Mouse (Mus musculus): ENCODE results near the gene Lrch4. TPM values are rescaled to one million over a fixed set of nuclear protein-coding genes. Genes with fewer than 3 reads are reported as not detected.

The Lrch4 gene
- polyA plus RNA-seq, 1 experiment, result 29.1 TPM

DNA sequence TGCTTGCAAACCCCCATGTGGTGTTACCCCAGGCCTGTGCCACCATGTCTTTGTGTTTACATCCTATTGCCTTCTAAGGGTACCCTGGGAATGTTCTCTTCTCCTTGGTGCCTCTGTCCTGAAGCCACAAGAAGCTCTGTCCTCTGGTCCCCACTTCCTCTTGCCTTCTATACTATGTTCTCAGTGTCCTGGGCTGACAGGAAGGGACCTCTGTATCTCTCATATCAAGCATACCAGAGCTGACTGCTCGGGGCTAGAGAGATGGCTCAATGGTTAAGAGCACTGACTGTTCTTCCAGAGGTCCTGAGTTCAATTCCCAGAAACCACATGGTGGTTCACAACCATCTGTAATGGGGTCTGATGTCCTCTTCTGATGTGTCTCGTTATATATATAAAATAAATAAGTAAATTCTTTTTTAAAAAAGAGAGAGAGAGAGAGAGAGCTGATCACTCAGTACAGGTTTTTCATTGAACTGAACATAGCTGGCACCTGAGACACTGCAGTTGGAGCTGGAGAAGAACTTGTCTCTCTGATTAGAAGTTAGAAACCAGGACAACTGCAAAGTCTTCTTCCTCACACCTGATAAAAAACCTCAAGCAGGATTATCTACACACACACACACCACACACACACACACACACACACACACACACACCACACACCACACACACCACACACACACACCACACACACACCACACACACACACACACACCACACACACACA, 30.7 kb upstream of the Lrch4 start:
- H3K27ac ChIP-seq (ENCODE audit: insufficient read depth, low read length), result no peak overlapping the region
- H3K4me3 ChIP-seq (ENCODE audit: insufficient read depth, low read length), result no peak overlapping the region
- H3K4me1 ChIP-seq (ENCODE audit: control insufficient read depth, insufficient read depth, low read length), result peaks cover 8% of the 10 kb centered on the region; the same call in 1 of the 2 replicates
- TF ChIP-seq POLR2A (IDR thresholded peaks at IDR 0.05; ENCODE audit: low read depth, low read length) (no peak), CTCF (IDR thresholded peaks at IDR 0.05; ENCODE audit: borderline replicate concordance, insufficient read depth, low read length) (no peak)

DNA sequence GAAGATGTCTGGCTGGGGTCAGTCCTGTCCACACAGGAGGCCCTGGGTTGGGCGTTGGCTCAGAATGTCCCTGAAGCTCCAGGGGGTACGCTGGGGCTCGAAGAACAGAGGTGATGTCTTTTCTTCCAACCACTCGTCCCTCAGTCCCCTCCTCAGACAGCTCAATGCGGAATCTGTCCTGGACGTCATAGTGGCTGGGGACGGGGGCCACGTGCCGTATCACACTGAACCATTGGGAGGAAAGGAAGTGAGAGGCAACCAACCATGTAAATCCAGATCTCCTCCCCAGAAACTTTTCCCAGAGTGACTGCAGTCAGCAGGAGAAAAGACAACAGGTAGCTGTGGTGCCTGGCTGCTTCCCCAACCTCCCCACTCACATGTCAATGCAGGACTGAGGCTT, 29.3 kb upstream of the Lrch4 start:
- Histone ChIP-seq H3K4me3 (ENCODE audit: insufficient read depth, low read length) (peak overlapping the region; percentile 68), H3K4me1 (ENCODE audit: control insufficient read depth, insufficient read depth, low read length) (peaks cover 8% of the 10 kb centered on the region; the same call in 1 of the 2 replicates), H3K27ac (ENCODE audit: insufficient read depth, low read length) (no peak overlapping the region)
- TF ChIP-seq POLR2A (IDR thresholded peaks at IDR 0.05; ENCODE audit: low read depth, low read length) (no peak), CTCF (IDR thresholded peaks at IDR 0.05; ENCODE audit: borderline replicate concordance, insufficient read depth, low read length) (no peak)

DNA sequence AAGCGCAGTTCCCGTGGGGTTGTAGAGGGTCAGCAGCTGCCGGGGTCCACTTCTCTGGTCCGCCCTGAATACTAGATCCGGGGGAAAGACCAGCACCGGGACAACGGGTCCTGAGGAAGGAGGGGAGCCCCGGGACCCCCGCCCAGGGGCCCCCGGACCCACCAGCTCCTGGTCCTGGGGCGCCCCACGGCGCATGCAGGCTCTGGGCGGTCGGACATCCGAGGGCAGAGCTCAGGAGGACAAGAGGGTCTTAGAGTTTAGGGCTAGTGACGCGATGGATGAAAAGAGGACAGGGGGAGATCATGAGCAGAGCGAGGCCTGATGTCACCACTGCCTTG, 28.7 kb upstream of the Lrch4 start:
- Histone ChIP-seq H3K27ac (ENCODE audit: insufficient read depth, low read length) (no peak overlapping the region), H3K4me1 (ENCODE audit: control insufficient read depth, insufficient read depth, low read length) (peaks cover 8% of the 10 kb centered on the region; the same call in 1 of the 2 replicates), H3K4me3 (ENCODE audit: insufficient read depth, low read length) (peak overlapping the region; percentile 68)
- TF ChIP-seq CTCF (IDR thresholded peaks at IDR 0.05; ENCODE audit: borderline replicate concordance, insufficient read depth, low read length) (no peak), POLR2A (IDR thresholded peaks at IDR 0.05; ENCODE audit: low read depth, low read length) (no peak)

DNA sequence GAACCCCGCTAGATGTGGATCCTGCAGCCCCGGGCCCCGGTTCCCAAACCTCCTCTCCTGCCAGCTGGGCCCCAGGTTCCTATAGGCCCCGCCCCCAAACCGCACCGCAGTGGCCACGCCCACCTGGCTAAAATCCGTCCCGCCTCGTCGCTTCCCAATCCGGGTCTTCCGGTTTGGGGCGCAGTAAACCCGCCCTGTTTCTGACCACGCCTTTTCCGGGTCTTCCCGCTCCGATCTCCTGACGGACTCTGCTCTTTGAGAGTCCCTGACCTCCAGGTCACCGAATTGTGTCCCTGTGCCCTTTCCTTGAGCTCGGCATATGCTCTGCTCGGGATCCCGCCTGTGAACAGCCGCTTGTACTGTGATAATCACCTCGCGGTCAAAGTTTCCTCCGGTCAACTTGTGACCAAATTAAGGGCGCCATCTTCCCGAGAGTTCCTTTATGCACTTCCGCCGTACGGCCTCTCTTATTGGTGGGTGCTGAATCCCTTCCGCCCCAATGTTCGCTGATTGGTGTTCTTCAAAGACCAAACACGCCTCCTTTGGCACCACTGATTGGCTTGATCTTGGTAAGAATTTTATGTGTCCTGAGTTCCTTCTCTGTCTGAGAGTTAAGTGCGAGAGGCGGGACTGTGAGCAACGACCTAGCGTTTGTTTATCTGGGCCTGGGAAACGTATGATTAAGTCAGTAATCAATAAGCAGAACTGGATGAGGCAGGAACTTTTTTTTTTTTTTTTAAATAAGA, 28.1 kb upstream of the Lrch4 start, which contains the start of gene Mospd3:
Gene Mospd3, minus strand, starts transcription at position 440 of the 746 bp plus-strand sequence.
- peaks cover 8% of the 10 kb centered on the region; the same call in 1 of the 2 replicates for H3K4me1 ChIP-seq (ENCODE audit: control insufficient read depth, insufficient read depth, low read length)
- TF ChIP-seq POLR2A (IDR thresholded peaks at IDR 0.05; ENCODE audit: low read depth, low read length) (peak; percentile 85), CTCF (IDR thresholded peaks at IDR 0.05; ENCODE audit: borderline replicate concordance, insufficient read depth, low read length) (no peak)
- H3K27ac ChIP-seq (ENCODE audit: insufficient read depth, low read length), result peak within 1 kb of the TSS; percentile 82
- H3K4me3 ChIP-seq (ENCODE audit: insufficient read depth, low read length), result peak within 1 kb of the TSS; percentile 68

DNA sequence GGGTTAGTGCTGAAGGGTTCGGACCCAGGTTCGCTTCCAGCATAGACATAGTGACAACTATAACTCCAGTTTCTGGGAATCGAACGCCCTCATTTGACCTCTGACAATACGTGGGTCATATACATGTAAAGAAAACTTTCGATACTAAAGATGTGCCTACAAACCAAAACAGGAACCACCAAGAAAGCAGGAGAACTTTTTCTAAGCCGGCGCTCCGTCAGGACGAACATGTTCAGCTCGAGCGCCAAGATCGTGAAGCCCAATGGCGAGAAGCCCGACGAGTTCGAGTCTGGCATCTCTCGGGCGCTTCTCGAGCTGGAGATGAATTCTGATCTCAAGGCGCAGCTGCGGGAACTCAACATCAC, 27.6 kb upstream of the Lrch4 start:
- Histone ChIP-seq H3K27ac (ENCODE audit: insufficient read depth, low read length) (peak overlapping the region; percentile 80), H3K4me1 (ENCODE audit: control insufficient read depth, insufficient read depth, low read length) (peaks cover 8% of the 10 kb centered on the region; the same call in 1 of the 2 replicates), H3K4me3 (ENCODE audit: insufficient read depth, low read length) (peak overlapping the region; percentile 47)
- no peak for TF ChIP-seq CTCF (IDR thresholded peaks at IDR 0.05; ENCODE audit: borderline replicate concordance, insufficient read depth, low read length)

DNA sequence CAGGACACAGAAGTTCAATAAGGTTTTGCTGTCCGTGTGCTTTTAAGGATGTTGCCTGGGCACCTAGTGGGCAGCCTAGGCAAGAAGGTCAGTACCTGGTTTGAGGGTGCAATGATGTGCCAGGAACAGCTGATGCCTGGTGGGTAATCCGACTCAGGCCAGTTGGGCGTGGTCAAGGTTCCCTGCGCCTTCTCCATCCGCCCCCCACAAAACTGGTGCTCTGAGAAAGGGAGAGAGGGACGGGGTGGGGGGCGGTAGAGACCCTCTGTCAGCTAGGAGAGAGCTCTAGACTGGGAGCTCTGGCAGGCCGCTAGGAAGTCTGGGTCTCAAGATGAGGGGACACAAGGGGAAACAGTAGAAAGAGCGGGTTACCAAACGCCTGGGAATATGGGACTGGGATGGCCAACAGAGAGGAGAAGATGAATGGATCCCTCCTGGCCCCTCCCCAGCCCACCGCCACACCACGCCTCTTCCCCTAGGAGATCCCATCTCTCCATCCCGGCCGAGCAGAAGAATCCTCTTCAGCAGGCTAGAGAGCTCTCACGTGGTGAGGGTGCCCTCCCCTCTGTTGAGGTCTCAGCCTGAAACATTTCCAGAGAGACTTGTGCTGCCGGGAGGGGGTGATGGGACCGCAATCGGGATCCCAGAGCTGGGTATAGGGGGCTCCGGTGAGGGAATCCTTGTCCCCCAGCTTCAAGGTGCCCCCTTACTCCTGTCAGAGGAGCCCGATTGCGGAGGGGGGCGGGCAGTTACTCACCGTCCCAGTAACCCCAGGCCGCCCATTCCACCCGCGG, 20.9 kb upstream of the Lrch4 start:
- peak overlapping the region; percentile 77 for H3K4me3 ChIP-seq (ENCODE audit: insufficient read depth, low read length)
- H3K4me1 ChIP-seq (ENCODE audit: control insufficient read depth, insufficient read depth, low read length), result peaks cover 11% of the 10 kb centered on the region
- TF ChIP-seq POLR2A (IDR thresholded peaks at IDR 0.05; ENCODE audit: low read depth, low read length) (no peak), CTCF (IDR thresholded peaks at IDR 0.05; ENCODE audit: borderline replicate concordance, insufficient read depth, low read length) (no peak)
- H3K27ac ChIP-seq (ENCODE audit: insufficient read depth, low read length), result no peak overlapping the region

DNA sequence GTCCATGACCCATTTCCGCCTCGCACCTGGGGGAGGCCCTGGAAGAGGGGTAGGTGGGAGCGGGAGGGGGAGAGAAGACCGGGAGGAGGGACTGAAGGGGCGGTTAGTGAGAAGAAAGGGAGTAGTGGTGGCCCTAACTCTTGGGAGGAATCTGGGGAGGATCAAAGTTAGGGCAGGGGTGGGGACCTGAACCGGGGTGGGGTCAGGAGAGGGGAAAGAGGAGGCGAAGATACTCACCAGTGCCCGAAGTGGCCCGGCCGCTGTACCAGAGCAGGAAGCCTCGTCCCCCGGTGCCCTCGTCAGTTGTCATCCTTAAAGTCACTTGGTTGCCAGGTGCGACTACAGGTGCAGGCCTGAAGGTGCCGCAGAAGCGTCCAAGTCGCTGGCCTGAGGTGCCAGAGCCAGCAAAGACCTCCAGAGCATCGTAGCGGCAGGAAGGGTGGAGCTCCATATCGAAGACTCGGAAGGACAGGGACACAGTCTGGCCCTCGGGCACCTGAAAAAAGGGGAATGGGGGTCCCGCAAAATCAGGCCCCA, 20.2 kb upstream of the Lrch4 start:
- TF ChIP-seq CTCF (IDR thresholded peaks at IDR 0.05; ENCODE audit: borderline replicate concordance, insufficient read depth, low read length) (no peak), POLR2A (IDR thresholded peaks at IDR 0.05; ENCODE audit: low read depth, low read length) (no peak)
- Histone ChIP-seq H3K27ac (ENCODE audit: insufficient read depth, low read length) (no peak overlapping the region), H3K4me1 (ENCODE audit: control insufficient read depth, insufficient read depth, low read length) (peaks cover 14% of the 10 kb centered on the region), H3K4me3 (ENCODE audit: insufficient read depth, low read length) (peak overlapping the region; percentile 77)

DNA sequence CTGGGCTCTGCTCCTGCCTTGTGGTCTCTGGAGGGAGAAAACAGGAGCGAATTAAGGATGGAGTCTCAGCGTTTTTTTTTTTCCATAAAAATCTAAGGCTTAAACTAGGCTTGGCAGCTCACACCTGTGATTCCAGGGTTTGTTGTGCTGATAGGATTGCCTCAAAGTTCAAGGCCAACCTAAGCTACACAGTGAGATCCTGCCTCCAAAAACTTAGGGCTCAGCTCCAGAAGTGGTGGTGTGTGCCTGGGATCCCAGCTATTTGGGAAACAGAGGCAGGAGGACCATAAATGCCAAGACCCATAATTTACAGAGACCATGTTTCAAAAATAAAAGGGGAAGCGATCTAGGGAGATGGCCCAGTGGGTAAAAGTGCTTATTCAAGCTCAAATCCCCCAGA, 19.6 kb upstream of the Lrch4 start:
- peak overlapping the region; percentile 77 for H3K4me3 ChIP-seq (ENCODE audit: insufficient read depth, low read length)
- TF ChIP-seq POLR2A (IDR thresholded peaks at IDR 0.05; ENCODE audit: low read depth, low read length), result no peak
- TF ChIP-seq CTCF (IDR thresholded peaks at IDR 0.05; ENCODE audit: borderline replicate concordance, insufficient read depth, low read length), result no peak
- H3K27ac ChIP-seq (ENCODE audit: insufficient read depth, low read length), result no peak overlapping the region
- H3K4me1 ChIP-seq (ENCODE audit: control insufficient read depth, insufficient read depth, low read length), result peaks cover 16% of the 10 kb centered on the region

DNA sequence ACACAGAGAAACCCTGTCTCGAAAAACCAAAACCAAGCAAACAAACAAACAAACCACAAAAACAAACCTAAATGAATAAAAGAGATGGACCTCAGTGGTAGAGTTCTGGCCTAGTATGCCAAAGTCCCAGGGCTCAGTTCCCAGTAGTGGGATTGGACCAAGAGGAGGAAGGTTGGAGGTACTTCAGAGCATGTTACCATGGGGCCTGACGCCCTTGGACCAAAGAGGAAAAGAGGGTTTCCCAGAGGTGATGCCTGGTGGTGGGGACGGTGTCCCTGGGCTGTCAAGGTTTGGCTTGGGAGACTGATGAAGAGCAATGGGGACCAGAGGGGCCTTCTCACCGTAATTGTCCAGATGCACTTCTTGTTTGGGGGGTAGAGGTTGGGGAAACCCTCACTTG, 18.9 kb upstream of the Lrch4 start:
- H3K4me3 ChIP-seq (ENCODE audit: insufficient read depth, low read length), result peak overlapping the region; percentile 77
- peak overlapping the region; percentile 99 for H3K27ac ChIP-seq (ENCODE audit: insufficient read depth, low read length)
- TF ChIP-seq POLR2A (IDR thresholded peaks at IDR 0.05; ENCODE audit: low read depth, low read length) (no peak), CTCF (IDR thresholded peaks at IDR 0.05; ENCODE audit: borderline replicate concordance, insufficient read depth, low read length) (no peak)
- H3K4me1 ChIP-seq (ENCODE audit: control insufficient read depth, insufficient read depth, low read length), result peaks cover 16% of the 10 kb centered on the region

Data from embryonic fibroblast, embryonic 13.5 days (primary cell).